Mouse (Mus musculus): Measurements from ENCODE around the gene Dnmt3c. TPM values are rescaled to one million over a fixed set of nuclear protein-coding genes. Genes with fewer than 3 reads are reported as not detected.

Gene Dnmt3c
- not detected for polyA plus RNA-seq (2015; fragmentation: Illumina TruSeq; extraction: RNeasy Lipid Tissue Mini Kit (QIAGEN cat#74804); ENCODE audit: insufficient read depth, low read depth, low replicate concordance)

DNA sequence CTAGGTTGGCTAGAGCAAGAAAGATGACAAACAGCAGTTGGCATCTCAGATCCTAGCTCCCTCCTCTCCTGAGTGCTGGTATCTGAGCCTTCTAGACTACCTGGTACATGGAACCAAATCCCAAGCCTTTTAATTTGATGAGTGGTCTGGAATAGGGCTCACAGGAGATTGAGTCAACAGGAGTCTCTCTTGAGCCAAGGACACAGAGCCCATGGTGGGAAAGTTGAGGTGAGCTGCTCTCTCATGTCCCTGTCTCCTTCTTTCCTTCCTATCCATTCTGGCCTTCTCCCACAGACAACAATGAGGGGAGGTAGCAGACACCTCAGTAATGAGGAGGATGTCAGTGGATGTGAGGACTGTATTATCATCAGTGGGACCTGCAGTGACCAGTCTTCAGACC, at the start of gene Dnmt3c:
Dnmt3c (plus strand) TSS at position 301 of the 400 bp plus-strand sequence.

GRCm38 (mm10) chr2:153649298-153650013, 47.0 kb upstream of the Dnmt3c start, which contains the start of gene Dnmt3b:
Gene Dnmt3b (plus strand): TSS chr2:153649450.

DNA sequence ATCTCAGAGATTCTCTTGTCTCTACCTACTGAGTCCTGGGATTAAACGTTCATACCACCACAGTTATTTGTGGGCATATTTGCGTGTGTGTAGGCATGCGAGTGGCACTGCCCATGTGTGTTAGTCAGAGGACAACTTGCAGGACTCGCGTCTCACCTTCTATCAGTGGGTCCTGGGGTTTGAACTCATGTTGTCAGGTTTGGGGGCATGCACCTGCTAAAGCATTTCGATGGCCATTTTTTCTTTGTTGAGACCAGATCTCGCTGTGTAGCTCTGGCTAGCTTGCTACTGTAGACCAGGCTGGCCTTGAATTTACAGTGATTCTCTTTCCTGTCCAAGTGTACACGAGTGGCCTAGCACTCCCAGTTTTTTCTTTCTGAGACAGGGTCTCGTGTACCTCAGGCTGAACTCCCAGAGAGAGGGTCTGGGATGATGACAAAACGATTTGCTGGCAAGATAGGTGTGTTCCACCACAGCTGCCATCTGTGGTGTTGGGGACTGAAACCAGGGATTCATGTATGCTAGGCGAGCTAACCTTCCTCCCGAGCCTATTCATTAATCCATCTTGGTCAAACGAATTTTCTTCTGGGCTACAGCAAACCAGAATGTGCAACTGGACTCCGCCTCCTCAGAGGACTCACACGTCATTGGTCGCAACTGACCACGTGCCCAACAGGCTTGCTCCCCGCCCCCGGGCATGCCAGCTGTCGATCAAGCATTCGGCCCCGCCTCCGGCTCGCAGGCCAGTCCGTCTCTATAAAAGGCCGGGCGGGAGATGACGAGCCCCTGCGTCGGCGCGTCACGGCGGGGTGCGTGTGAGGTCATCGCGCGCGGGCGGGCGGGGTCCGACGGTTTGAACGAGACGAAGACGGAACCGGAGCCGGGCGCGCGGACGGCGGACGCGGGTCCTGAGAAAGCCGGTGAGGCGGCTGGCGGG, 44.3 kb downstream of the Dnmt3c start, which contains the start of gene Mapre1:
Mapre1 (plus strand) TSS at position 775 of the 937 bp plus-strand sequence.

Other genes starting within 250 kb of the Dnmt3c start
- not detected for gene 4930404H24Rik, start 203.9 kb upstream of the Dnmt3c start, polyA plus RNA-seq (2015; fragmentation: Illumina TruSeq; extraction: RNeasy Lipid Tissue Mini Kit (QIAGEN cat#74804); ENCODE audit: insufficient read depth, low read depth, low replicate concordance)
- 2.5 TPM for gene Nol4l, start 166.7 kb upstream of the Dnmt3c start, polyA plus RNA-seq (2015; fragmentation: Illumina TruSeq; extraction: RNeasy Lipid Tissue Mini Kit (QIAGEN cat#74804); ENCODE audit: insufficient read depth, low read depth, low replicate concordance)
- gene Commd7, start 63.9 kb upstream of the Dnmt3c start, polyA plus RNA-seq (2015; fragmentation: Illumina TruSeq; extraction: RNeasy Lipid Tissue Mini Kit (QIAGEN cat#74804); ENCODE audit: insufficient read depth, low read depth, low replicate concordance): 5.7 TPM
- 1.00 TPM for gene Dnmt3b, start 47.2 kb upstream of the Dnmt3c start, polyA plus RNA-seq (2015; fragmentation: Illumina TruSeq; extraction: RNeasy Lipid Tissue Mini Kit (QIAGEN cat#74804); ENCODE audit: insufficient read depth, low read depth, low replicate concordance)
- 10.2 TPM for gene Mapre1, start 44.6 kb downstream of the Dnmt3c start, polyA plus RNA-seq (2015; fragmentation: Illumina TruSeq; extraction: RNeasy Lipid Tissue Mini Kit (QIAGEN cat#74804); ENCODE audit: insufficient read depth, low read depth, low replicate concordance)
- gene Efcab8, start 83.3 kb downstream of the Dnmt3c start, polyA plus RNA-seq (2015; fragmentation: Illumina TruSeq; extraction: RNeasy Lipid Tissue Mini Kit (QIAGEN cat#74804); ENCODE audit: insufficient read depth, low read depth, low replicate concordance): not detected
- gene Sun5, start 174.4 kb downstream of the Dnmt3c start, polyA plus RNA-seq (2015; fragmentation: Illumina TruSeq; extraction: RNeasy Lipid Tissue Mini Kit (QIAGEN cat#74804); ENCODE audit: insufficient read depth, low read depth, low replicate concordance): not detected
- gene Bpifb2, start 178.4 kb downstream of the Dnmt3c start, polyA plus RNA-seq (2015; fragmentation: Illumina TruSeq; extraction: RNeasy Lipid Tissue Mini Kit (QIAGEN cat#74804); ENCODE audit: insufficient read depth, low read depth, low replicate concordance): not detected
- gene Bpifb6, start 203.7 kb downstream of the Dnmt3c start, polyA plus RNA-seq (2015; fragmentation: Illumina TruSeq; extraction: RNeasy Lipid Tissue Mini Kit (QIAGEN cat#74804); ENCODE audit: insufficient read depth, low read depth, low replicate concordance): not detected
- not detected for gene Bpifb3, start 221.6 kb downstream of the Dnmt3c start, polyA plus RNA-seq (2015; fragmentation: Illumina TruSeq; extraction: RNeasy Lipid Tissue Mini Kit (QIAGEN cat#74804); ENCODE audit: insufficient read depth, low read depth, low replicate concordance)
- not detected for gene Bpifb4, start 241.6 kb downstream of the Dnmt3c start, polyA plus RNA-seq (2015; fragmentation: Illumina TruSeq; extraction: RNeasy Lipid Tissue Mini Kit (QIAGEN cat#74804); ENCODE audit: insufficient read depth, low read depth, low replicate concordance)

All from pancreas, adult 10 weeks (tissue).